Mouse (Mus musculus) kidney, postnatal 10 days (tissue): Measurements from ENCODE around the gene Gmfg.
A peak's percentile ranks its signal among the peaks of the same experiment; 100 is the strongest.

Experiments
- DNase-seq: peaks from one replicate; pipeline ENCODE4 v3.0.0; 2021; ENCODE audit warnings: mixed read lengths

The Gmfg gene

DNA sequence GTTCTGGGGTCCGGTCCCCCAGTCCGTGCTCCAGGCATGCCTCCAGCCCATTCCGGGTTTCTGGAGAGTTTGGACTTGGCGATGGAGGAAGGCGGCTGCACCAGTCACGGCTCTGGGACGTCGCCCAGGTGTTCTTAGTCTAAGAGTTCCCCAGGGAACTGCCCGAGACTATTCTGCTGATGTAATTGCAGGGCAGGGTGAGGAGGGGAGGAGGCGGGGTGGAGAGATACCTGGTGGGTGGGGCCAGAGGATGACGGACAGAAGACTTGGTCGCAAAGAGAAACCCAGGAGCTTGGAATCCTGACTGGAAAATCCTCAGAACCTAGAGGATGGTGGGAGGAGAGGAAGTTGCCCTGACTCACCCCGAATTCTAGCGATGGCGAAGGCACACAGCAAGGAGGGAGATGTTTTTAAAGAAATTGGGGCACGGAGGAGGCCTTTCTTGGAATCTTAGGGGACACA is 50.8 kb downstream of the Gmfg start:
- peak; percentile 46 for DNase-seq

DNA sequence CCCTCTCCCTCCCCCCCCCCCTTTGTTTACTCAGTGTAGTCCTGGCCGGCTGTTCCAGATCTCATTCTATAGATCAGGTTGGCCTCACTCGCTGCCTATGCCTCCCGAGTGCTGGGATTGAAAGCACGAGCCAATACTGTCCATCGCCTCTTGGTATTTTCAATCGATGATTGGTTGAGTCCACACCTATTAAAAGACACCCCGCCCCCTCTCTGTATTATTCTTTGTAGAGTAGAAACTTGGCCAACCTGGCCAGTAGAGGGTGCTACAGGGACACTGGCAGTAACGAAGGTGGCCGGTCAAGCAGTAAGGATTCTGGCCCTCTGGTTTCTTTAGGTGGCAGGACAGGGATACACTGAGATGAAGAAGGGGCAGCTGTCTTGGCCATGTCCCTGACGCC is 53.2 kb downstream of the Gmfg start:
- peak; percentile 82 for DNase-seq

DNA sequence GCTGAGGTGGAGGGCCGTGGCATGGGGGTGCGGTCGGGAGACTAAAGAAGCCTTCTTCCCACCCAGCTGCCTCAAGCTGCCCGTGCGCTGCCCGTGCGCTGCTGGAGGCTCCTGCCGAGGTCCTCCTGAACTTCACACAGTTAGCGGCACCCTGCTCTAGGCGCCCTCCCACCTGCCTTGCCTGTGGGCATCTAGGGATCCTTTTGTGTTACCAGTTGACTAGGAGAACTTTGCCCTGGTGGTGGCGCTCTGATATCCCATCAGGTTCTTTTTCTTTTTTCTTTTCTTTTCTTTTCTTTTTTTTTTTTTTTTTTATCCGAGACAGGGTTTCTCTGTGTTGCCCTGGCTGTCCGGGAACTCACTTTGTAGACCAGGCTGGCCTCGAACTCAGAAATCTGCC is 53.7 kb downstream of the Gmfg start:
- DNase-seq = peak; percentile 11

DNA sequence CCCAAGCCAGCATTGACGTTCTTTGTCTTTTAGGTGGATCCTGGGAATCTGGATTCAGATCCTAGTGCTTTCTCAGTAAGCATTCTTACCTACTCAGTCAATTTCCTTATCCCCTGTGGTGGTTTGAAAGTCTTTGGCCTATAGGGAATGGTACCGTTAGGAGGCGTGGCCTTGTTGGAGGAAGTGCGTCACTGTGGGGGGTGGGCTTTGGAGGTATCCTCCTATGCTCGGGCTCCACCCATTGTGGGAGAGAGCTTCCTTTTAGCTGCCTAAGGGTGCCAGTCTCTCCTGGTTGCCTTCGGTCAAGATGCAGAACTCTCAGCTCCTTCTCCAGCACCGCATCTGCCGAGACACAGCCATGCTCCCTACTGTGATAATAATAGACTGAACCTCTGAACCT is 55.1 kb downstream of the Gmfg start:
- DNase-seq = no peak

DNA sequence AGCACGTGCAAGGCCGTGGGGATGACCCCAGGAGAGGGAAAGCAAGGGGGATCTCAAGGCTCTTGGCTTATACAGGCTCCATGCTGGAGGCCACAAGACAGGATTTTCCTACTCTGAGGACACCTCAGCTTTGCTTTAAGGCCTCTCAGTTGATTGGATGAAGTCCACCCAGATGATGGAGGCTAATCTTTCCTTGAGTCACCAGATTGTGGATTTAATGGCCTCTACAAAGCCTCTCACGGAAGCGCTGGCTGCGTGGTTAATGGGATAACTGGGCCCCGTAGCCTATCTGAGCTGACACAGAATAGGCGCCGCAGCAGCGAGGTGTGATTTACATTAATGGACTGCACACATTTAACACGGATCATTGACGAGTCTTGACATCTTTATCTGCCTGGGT is 58.2 kb downstream of the Gmfg start:
- DNase-seq = no peak
